Mouse (Mus musculus) erythroblast, embryonic 14.5 days (primary cell): ENCODE measurements around the gene Tmem63b.

Experiments
- GATA1 ChIP-seq: IDR thresholded peaks from 2 replicates; pipeline ENCODE4 v1.6.1; 2012; ENCODE audit warnings: low read length, inconsistent platforms, mixed read lengths
- TAL1 ChIP-seq: IDR thresholded peaks from 3 replicates; pipeline ENCODE4 v1.6.1; 2012; ENCODE audit warnings: low read length, inconsistent platforms, mixed read lengths

DNA sequence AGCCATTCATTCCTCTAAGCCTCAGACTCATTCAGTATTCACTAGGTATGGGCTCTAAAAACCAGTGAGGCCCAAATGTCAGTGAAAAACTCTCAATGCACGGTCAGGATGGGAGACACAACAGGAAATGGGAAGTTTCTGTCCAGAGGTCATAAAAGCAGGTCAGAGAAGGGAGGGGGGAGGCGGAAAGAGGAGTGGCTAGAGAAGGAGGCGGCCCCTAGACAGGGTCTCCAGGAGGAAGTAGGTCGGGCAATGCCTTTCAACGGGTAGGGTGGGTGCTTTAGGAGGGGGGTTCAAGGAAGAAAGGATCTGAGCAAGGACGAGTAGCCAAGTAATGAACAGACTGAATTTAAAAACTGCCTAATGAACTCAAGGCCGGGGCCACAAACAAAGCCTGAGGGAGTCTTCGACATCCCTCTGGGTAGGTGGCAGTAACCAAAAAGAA lies 67.7 kb downstream of the Tmem63b start:
- TF ChIP-seq GATA1 (no peak), TAL1 (no peak)
